Mouse (Mus musculus): ENCODE measurements around the gene Ogfr.
A peak's percentile ranks its signal among the peaks of the same experiment; 100 is the strongest.

Gene Ogfr

GRCm38 (mm10) chr2:180600569-180601021 is 11.6 kb downstream of the Ogfr start:
- DNase-seq (ENCODE audit: low read depth, low spot score) = peak; percentile 83

- no peak for DNase-seq (ENCODE audit: low read depth, low spot score)
Observed at GRCm38 (mm10) chr2:180604781-180605180, 15.7 kb downstream of the Ogfr start.

GRCm38 (mm10) chr2:180610283-180610682 is 21.2 kb downstream of the Ogfr start:
- DNase-seq (ENCODE audit: low read depth, low spot score) = no peak

GRCm38 (mm10) chr2:180611882-180612281 is 22.8 kb downstream of the Ogfr start:
- DNase-seq (ENCODE audit: low read depth, low spot score) = no peak

GRCm38 (mm10) chr2:180641576-180642554 is 52.8 kb downstream of the Ogfr start:
- DNase-seq (ENCODE audit: low read depth, low spot score) = no peak

- DNase-seq (ENCODE audit: low read depth, low spot score) = no peak
Observed at GRCm38 (mm10) chr2:180642555-180643260, 53.7 kb downstream of the Ogfr start, which contains the start of gene Tcfl5. Gene Tcfl5 (minus strand): TSS chr2:180642708.

- no peak for DNase-seq (ENCODE audit: low read depth, low spot score)
Observed at GRCm38 (mm10) chr2:180643626-180644025, 54.6 kb downstream of the Ogfr start.
